Mouse (Mus musculus): ENCODE results near the gene Akap8.

Gene Akap8

DNA sequence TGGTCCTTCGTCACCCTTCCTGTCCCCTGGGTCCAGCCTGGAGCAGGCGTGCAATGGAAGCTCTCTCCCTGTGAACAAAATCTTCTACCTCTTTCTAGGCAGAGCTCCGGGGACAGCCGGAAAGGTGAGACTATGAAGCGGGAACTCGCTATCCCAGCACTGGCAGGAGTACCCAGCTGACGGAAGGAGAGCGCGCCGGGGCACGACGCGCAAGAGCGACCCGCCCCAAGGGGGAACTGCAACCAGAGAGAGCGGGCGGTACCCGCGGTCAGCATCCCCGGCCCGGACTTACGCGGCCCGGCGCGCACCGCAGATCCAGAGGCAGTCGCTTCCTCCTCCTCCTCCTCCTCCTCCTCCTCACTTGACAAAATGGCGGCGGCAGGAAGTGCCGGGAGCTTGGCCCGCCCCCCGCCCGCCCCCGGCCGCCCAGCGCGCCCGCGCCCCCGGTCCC, 37.2 kb downstream of the Akap8 start:
- peak; percentile 39 for DNase-seq (ENCODE audit: low spot score)

DNA sequence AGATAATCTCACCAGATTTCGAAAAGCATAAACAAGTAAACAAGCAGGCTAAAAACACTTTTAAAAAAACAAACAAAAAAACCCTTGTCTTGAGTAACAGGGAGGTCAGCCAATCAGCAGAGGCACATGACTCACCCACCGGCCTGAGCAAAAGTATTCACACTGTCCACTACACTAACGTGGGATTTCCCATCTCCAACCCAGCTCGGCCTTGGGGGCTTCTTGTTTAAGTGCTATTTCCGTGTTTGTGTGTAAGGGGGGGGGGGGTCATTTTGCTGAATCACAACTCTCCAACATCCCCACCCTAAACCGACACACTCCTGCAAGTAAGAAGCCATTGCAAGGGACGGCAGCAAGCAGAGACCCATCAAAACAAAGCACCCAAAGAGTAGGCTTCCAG, 37.7 kb downstream of the Akap8 start:
- peak; percentile 27 for DNase-seq (ENCODE audit: low spot score)

DNA sequence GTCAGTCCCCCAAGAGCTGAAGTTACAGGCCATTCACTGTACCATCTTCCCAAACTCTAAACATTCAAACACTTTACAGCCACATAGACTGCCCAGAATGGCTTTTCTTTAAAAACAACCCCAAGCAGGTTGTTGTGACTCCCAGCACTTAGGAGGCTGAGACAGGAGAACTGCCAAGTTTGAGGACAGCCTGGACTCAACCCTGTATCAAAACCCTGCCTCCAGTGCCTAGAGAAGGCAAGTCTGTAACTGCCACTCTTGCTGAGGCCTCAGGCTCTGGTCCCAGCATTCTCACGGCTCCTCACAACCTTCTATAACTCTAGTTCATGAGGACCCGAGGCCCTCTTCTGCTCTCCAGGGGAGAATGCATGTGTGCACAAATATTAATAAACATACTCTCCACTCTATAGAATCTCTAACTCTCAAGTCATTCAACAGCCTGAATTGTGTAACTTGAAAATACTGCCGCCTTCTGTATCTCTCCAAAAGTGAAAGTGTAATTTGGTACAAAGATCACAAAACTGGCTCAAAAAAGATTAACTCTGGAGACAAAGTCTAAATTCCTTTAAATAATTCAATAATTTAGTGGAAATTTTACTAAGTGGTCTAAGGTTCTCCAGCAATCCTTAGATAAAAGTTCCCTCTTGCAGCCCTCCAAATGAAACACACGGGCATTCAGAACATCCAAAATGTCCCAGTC, 39.3 kb downstream of the Akap8 start:
- DNase-seq (ENCODE audit: low spot score), result no peak

DNA sequence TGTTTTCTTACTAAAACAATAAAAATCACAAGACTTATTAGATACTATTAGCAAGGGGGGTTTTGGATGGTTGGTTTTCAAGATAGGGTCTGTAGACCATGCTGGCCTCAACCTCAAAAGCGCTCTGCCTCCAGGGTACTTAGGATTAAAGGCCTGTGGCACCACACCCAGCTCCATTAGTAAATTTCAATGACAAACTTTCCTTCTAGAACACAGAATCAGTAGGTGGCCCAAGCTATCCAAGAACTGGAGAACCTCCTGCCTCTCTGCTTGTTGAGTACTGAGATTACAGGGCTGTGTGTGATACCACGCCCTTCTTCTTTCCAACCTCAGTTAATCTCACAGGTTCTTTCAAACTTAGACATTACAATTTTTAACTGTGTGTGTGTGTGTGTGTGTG, 39.9 kb downstream of the Akap8 start:
- no peak for DNase-seq (ENCODE audit: low spot score)

DNA sequence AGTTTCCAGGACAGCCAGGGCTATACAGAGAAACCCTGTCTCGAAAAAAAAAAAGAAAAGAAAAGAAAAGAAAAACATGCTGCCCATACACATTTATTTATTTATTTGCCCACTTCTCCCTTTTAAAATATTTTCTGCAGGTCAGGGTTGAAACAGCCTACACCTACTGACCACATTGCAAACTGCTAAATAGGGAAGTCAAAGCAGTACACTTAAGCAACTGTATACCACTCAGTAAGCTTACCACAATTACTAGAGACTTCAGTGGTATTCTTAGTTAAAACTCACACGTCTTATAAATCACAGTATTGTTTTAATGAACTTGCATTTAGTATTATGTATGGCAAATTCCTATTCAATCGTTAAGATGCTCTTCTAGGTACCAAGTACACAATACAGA, 40.5 kb downstream of the Akap8 start:
- DNase-seq (ENCODE audit: low spot score), result no peak

DNA sequence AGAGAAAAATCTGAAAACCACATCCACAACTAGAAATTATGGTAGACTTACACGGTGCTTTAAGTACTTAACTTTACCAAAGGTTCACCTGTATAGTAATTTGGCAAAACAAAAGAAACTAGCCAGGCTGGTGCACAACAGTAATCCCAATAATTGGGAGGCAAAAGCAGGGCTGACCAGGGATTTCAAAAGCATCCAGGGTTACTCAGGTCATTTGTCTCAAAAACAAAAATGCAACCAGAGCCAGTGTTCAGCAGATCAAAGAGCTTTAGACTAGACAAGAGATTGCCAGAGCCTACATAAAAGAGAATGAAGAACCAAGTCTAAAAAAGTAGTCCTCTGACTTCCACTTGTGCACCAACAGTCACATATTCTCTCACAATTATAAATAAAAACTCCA, 43.8 kb downstream of the Akap8 start:
- no peak for DNase-seq (ENCODE audit: low spot score)

DNA sequence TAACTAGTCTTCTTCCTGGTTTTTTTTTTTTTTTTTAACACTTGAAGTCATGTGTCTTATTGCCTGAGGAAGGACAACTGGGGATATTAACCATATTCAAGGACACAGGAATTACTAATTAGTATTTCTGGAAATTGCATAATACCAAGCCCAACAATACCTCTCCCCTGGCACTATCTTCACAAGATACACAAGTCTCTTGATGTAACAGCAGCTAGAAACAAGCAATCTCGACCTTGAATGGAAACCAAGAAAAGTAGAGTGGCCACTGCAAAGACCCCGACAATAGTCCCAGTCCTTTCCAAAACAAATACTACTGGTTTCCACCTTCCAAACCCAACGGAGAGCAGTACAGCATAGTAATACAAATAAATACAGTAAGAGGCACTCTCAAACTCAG, 45.5 kb downstream of the Akap8 start:
- DNase-seq (ENCODE audit: low spot score), result no peak

DNA sequence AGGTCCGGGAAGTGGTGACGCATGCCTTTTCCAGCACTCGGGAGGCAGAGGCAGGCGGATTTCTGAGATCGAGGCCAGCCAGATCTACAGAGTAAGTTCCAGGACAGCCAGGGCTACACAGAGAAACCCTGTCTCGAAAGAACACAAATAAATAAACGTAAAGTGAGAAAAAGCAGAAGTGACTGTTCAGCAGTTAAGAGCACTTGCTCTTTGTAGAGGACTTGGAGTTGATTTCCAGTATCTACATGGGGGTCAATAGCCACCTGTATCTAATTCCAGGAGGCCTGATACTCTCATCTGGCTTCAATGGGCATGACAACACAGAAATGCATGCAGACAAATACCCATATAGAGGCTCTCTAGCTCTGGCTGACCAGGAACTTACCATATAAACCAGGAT, 51.9 kb downstream of the Akap8 start:
- DNase-seq (ENCODE audit: low spot score), result no peak

DNA sequence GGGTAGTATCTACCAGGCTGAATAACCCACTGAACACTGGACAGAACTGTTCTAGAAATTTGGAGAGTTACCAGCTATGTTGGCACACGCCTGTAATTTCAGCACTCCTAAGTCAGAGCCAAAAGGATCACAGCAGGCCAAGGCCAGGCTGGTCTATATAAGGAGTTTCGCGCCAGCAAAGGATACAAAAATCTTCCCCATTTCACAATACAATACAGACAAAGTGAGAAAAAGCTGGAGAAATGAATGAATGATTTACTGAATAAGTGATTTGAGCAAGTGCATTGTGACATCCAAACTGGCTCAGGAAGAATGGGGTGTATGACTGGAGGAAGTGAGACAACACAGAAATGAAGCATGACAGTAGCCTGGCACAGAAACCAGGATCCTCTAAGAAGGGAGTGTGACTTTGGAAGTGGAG, 52.5 kb downstream of the Akap8 start:
- no peak for DNase-seq (ENCODE audit: low spot score)

DNA sequence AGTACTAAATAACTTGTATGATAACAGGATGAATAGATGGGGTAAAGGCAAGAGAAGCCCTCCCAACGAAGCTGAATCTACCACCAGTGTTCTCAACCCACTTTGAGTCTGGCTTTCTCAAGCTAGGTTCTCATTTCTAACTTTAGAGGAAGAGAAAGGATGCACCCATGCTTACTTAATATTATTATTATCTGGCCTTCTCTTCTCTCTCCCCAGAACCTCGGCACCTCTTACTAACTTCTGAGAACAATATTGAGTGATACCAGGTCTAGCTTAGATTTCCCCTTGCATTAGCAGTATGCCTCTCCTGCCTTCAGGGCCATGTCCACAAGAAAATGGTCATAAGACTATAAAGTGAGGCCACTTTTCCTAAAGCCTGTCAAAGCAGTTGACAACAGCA, 52.9 kb downstream of the Akap8 start:
- DNase-seq (ENCODE audit: low spot score), result no peak

DNA sequence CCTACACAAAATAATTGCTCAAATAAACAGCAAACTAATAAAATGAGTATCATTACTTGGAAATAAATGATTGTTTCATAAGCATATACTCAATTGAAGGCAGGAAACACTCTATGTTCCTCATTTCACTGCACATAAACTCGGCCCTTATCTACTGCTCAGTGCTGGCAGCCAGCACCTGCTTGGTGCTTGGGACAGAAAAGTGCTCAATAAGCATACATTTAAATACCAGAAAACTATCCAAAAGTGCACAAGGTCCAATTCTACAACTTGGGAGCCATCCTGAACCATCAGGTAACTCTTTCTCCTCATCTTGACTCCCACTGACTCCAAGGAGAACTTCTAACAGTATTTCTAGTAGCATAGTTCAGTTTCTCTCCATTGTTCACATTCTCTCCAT, 53.4 kb downstream of the Akap8 start:
- DNase-seq (ENCODE audit: low spot score), result no peak

DNA sequence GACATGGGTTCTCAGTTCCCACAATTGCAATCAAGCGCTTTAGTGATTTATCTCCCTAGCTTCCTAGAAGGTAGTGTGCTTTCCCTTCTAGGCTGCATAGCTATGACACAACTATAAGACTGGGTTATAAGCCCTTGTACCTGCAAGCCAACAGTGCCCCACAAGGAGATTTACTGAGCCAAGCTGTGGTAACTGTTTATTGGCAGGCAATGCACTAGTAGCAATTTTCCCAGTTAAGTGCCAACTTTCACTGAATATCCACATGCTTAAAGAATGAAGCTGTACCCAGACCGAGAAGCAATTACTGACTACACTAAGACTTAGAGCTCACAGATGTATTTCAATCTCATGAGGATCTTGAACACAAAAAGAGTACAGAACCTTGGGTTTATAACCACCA, 57.4 kb downstream of the Akap8 start:
- no peak for DNase-seq (ENCODE audit: low spot score)

DNA sequence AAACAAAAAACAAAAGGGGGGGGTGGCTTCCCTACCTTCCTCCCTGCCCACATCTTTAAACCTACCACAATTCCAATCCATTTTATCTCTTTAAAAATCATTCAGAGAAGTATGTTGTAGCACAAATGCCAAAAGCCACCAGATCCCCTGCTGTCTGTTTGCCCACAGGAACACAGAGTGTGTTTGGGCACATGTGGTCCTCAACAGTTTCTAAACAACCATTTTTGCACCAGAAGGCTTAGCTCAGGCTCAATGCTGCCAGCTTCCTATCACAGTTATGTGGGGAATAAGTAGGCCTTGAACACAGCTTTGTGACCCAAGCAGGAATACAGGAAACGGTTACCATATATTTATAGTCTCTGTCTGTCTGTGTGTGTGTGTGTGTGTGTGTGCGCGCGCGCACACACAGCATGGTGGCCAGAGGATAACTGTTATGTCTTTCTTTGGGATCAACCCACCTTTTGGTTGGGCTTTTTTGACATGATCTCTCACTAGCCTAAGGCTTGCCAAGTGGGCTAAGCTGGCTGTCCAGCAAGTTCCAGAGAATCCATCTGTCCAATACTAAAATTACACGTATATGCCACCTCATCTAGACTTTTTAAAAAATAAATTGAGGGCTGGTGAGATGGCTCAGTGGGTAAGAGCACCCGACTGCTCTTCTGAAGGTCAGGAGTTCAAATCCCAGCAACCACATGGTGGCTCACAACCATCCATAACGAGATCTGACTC, 58.0 kb downstream of the Akap8 start:
- DNase-seq (ENCODE audit: low spot score), result no peak

DNA sequence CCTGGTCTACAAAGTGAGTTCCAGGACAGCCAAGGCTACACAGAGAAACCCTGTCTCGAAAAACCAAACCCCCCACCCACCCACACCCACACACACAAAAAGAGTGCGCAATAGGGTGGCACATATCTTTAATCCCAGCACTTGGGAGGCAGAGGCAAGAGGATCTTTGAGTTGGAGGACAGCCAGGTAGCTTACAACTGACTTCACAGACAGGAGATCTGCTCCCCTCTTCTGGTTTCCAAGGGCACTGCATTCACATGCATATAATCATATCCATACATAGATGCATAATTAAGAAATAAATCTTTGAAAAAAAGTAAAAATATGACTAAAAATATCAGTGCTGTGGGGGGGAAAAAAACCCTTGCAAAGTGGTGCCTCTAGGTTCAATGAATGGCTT, 62.2 kb downstream of the Akap8 start:
- DNase-seq (ENCODE audit: low spot score), result no peak

DNA sequence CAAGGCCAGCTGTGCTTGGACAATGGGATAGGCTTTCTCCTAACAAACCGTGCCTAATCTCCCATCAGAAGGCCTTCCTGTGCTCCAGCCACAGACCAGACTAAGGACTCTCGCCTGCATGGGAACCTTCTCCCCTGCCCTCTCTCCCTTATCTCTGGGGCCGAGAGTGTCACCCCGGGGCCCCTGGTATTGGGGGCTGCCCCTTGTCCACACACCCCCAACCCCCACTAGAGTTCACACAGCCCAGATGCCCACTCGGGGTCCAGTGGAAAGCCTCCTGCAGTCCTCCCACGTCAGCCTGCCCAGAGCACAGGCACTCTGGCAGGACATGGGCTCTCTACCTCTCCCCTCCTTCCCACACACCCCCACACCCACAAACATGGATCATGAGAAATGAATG, 63.1 kb downstream of the Akap8 start:
- no peak for DNase-seq (ENCODE audit: low spot score)

DNA sequence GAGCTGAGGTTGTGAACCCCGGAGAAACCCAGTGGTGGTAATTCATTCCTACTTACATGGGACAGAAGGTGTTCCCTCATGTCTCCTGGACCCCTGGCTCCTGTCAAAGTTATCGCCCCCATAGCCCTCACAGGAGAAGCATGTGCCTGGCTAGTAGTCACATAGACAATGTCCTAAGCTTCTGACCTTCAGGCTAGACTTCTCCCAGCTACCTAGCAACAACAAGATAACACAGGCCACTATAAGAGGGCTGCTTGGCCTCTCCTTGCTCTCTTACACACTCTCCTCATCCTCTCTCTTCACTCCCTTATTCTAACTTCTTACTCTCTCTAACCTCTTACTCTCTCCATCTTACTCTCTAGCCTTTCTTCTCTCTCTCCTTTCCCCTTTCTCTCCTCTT, 63.6 kb downstream of the Akap8 start:
- DNase-seq (ENCODE audit: low spot score), result no peak

DNA sequence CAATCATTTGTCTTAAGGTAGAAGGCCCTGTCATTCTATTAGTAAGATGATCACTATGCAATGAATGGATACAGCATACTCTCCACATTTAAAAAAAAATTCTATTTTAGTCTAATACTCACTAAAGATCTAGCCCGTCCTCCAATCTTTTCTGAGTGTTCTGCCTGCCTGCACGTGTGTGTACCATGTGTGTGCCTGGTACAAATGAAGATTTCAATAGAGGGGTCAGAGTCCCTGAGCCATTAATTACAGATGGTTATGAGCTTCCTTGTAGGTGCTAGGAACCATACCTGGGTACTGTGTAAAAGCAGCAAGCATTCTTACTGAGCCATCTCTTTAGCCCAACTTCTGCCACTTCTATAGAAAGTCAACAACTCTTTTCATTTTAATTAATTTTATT, 64.1 kb downstream of the Akap8 start:
- no peak for DNase-seq (ENCODE audit: low spot score)

All from urinary bladder, postnatal 25 days (tissue).